In genomic region chr12:8332174-8332542, GRCm38 (mm10) we compare ENCODE assay signal across 14 mouse cellular contexts. TPM values are rescaled to one million over a fixed set of nuclear protein-coding genes. Genes with fewer than 3 reads are reported as not detected.
DNase-seq lines count a peak whose midpoint lies in the region; ATAC-seq lines count a peak whose summit lies in the region.
"Had no signal": no experiment of that assay in that cellular context is flagged by ENCODE, and none has a peak within 500 bp of the region (broad histone marks: within the 10 kb centered on the region; RNA-seq: fewer than 3 reads in every experiment).

No protein-coding gene starts in this region.

- peak; percentile 5; the same call in 1 of the 2 replicates for ATAC-seq in forebrain, embryonic 13.5 days
- no peak for ATAC-seq in forebrain, embryonic 11.5 days (replicated peaks; ENCODE audit: low FRiP score)
- ATAC-seq in kidney, embryonic 15.5 days (replicated peaks; ENCODE audit: low FRiP score), result peak; percentile 30
- no peak for ATAC-seq in forebrain, embryonic 16.5 days
- no peak for ATAC-seq in midbrain, embryonic 14.5 days (ENCODE audit: low FRiP score, low TSS enrichment)
- ATAC-seq: liver, postnatal 0 days had no signal

- no peak overlapping the region for H3K4me2 ChIP-seq in forebrain, embryonic 13.5 days
- H3K4me2 ChIP-seq in forebrain, embryonic 11.5 days (ENCODE audit: low read depth, low read length, severe bottlenecking), result no peak overlapping the region
- no peak overlapping the region for H3K4me2 ChIP-seq in kidney, embryonic 15.5 days
- H3K4me2 ChIP-seq in forebrain, embryonic 16.5 days (ENCODE audit: low read length), result no peak overlapping the region
- 0 out of 2 replicates have a peak overlapping the region, but pooled peaks have one; percentile 17 for H3K4me2 ChIP-seq in midbrain, embryonic 14.5 days (ENCODE audit: low read length)

- H3K4me3 ChIP-seq in forebrain, embryonic 13.5 days, result no peak overlapping the region
- H3K4me3 ChIP-seq in forebrain, embryonic 11.5 days (ENCODE audit: low read depth, low read length), result no peak overlapping the region
- H3K4me3 ChIP-seq in kidney, embryonic 15.5 days (replicated peaks), result no peak overlapping the region
- H3K4me3 ChIP-seq in forebrain, embryonic 16.5 days (replicated peaks; ENCODE audit: low read length), result no peak overlapping the region
- no peak overlapping the region for H3K4me3 ChIP-seq in midbrain, embryonic 14.5 days (replicated peaks; ENCODE audit: low read depth, low read length)

- no peaks in the 10 kb centered on the region for H3K27me3 ChIP-seq in forebrain, embryonic 13.5 days
- no peaks in the 10 kb centered on the region for H3K27me3 ChIP-seq in forebrain, embryonic 11.5 days (ENCODE audit: control insufficient read depth, insufficient read depth, low read length)
- no peaks in the 10 kb centered on the region for H3K27me3 ChIP-seq in kidney, embryonic 15.5 days
- no peaks in the 10 kb centered on the region for H3K27me3 ChIP-seq in forebrain, embryonic 16.5 days (replicated peaks; ENCODE audit: control insufficient read depth, insufficient read depth, low read length)
- no peaks in the 10 kb centered on the region for H3K27me3 ChIP-seq in midbrain, embryonic 14.5 days (ENCODE audit: control insufficient read depth, insufficient read depth, low read length)
- H3K27me3 ChIP-seq: megakaryocyte, embryonic 14.5 days had no signal

- H3K4me1 ChIP-seq in forebrain, embryonic 13.5 days, result peaks cover 20% of the 10 kb centered on the region
- no peaks in the 10 kb centered on the region; the same call in 1 of the 2 replicates for H3K4me1 ChIP-seq in forebrain, embryonic 11.5 days (replicated peaks; ENCODE audit: control insufficient read depth, insufficient read depth, low read length)
- peaks cover 24% of the 10 kb centered on the region for H3K4me1 ChIP-seq in kidney, embryonic 15.5 days
- H3K4me1 ChIP-seq in forebrain, embryonic 16.5 days (replicated peaks; ENCODE audit: control insufficient read depth, insufficient read depth, low read length), result peaks cover 22% of the 10 kb centered on the region
- peaks cover 14% of the 10 kb centered on the region for H3K4me1 ChIP-seq in midbrain, embryonic 14.5 days (ENCODE audit: control insufficient read depth, insufficient read depth, low read length)

- H3K36me3 ChIP-seq in forebrain, embryonic 13.5 days (ENCODE audit: poor library complexity, severe bottlenecking), result peaks cover 22% of the 10 kb centered on the region
- H3K36me3 ChIP-seq in forebrain, embryonic 11.5 days (ENCODE audit: control insufficient read depth, insufficient read depth, low read length), result no peaks in the 10 kb centered on the region
- H3K36me3 ChIP-seq in kidney, embryonic 15.5 days, result peaks cover 27% of the 10 kb centered on the region
- H3K36me3 ChIP-seq in forebrain, embryonic 16.5 days (ENCODE audit: control insufficient read depth, insufficient read depth), result peaks cover 3% of the 10 kb centered on the region; the same call in 1 of the 2 replicates
- H3K36me3 ChIP-seq in midbrain, embryonic 14.5 days (ENCODE audit: control insufficient read depth, insufficient read depth, low read length), result 0 out of 2 replicates have a peak, but pooled peaks cover 4% of the 10 kb centered on the region

- intact Hi-C loops in gastrocnemius, postnatal 14 days (cut with DNase I; ENCODE audit: low total_unique reads), result no loop called here

- H3K9me3 ChIP-seq in forebrain, embryonic 13.5 days (replicated peaks), result no peaks in the 10 kb centered on the region
- H3K9me3 ChIP-seq in forebrain, embryonic 11.5 days (ENCODE audit: control insufficient read depth, low read length), result no peaks in the 10 kb centered on the region
- H3K9me3 ChIP-seq in kidney, embryonic 15.5 days (replicated peaks), result no peaks in the 10 kb centered on the region
- H3K9me3 ChIP-seq in forebrain, embryonic 16.5 days (ENCODE audit: control insufficient read depth, low read length), result no peaks in the 10 kb centered on the region
- H3K9me3 ChIP-seq in midbrain, embryonic 14.5 days (ENCODE audit: control insufficient read depth, low read length), result no peaks in the 10 kb centered on the region
- H3K9me3 ChIP-seq: megakaryocyte, embryonic 14.5 days had no signal

- no peak overlapping the region for H3K27ac ChIP-seq in forebrain, embryonic 13.5 days
- H3K27ac ChIP-seq in forebrain, embryonic 11.5 days (ENCODE audit: low read depth, low read length), result no peak overlapping the region
- no peak overlapping the region; the same call in 1 of the 2 replicates for H3K27ac ChIP-seq in kidney, embryonic 15.5 days
- H3K27ac ChIP-seq in forebrain, embryonic 16.5 days (ENCODE audit: low read length), result no peak overlapping the region
- peak overlapping the region; percentile 21; the same call in 1 of the 2 replicates for H3K27ac ChIP-seq in midbrain, embryonic 14.5 days (replicated peaks; ENCODE audit: low read depth, low read length)

- 0 out of 2 replicates have a peak overlapping the region, but pooled peaks have one; percentile 8 for H3K9ac ChIP-seq in forebrain, embryonic 13.5 days
- H3K9ac ChIP-seq in forebrain, embryonic 11.5 days (ENCODE audit: low read length), result no peak overlapping the region
- no peak overlapping the region for H3K9ac ChIP-seq in kidney, embryonic 15.5 days
- H3K9ac ChIP-seq in forebrain, embryonic 16.5 days (replicated peaks; ENCODE audit: low read depth, low read length), result 0 out of 2 replicates have a peak overlapping the region, but pooled peaks have one; percentile 36
- H3K9ac ChIP-seq in midbrain, embryonic 14.5 days (replicated peaks; ENCODE audit: low read length), result peak overlapping the region; percentile 34; the same call in 1 of the 2 replicates
- H3K9ac ChIP-seq: liver, postnatal 0 days had no signal

- WGBS in forebrain, embryonic 13.5 days, result 46% methylated on average over 5 of the region's 5 CpGs
- 70% methylated on average over 5 of the region's 5 CpGs for WGBS in forebrain, embryonic 11.5 days
- 31% methylated on average over 5 of the region's 5 CpGs for WGBS in kidney, embryonic 15.5 days
- WGBS in forebrain, embryonic 16.5 days, result 39% methylated on average over 5 of the region's 5 CpGs
- 41% methylated on average over 5 of the region's 5 CpGs for WGBS in midbrain, embryonic 14.5 days

- no peak for DNase-seq in forebrain, embryonic 11.5 days (ENCODE audit: low spot score)
- no peak for DNase-seq in kidney, adult 8-10 months
- DNase-seq in midbrain, embryonic 14.5 days, result no peak
- DNase-seq in spleen, adult 18-20 months, result no peak
- no peak for DNase-seq in gastrocnemius, postnatal 14 days
- DNase-seq: kidney, adult 2 months; layer of hippocampus, adult 9-11 months; liver, postnatal 0 days; right cerebral cortex, postnatal 4 days had no signal

RNA-seq across cellular contexts. Expression of gene Hs1bp3, which starts 18.9 kb away (rescaled TPM):
- polyA plus RNA-seq in forebrain, embryonic 13.5 days (2015; fragmentation: Nextera tagmentation; extraction: Ambion mirVana), result 8.9 and 10.1 TPM in 2 replicates
- polyA plus RNA-seq in forebrain, embryonic 11.5 days (2014; fragmentation: Nextera tagmentation; extraction: Ambion mirVana), result 7.8 and 10.5 TPM in 2 replicates
- polyA plus RNA-seq in kidney, embryonic 15.5 days (2015; fragmentation: Nextera tagmentation; extraction: Ambion mirVana), result 14.2 and 16.5 TPM in 2 replicates
- 11.1 and 12.3 TPM in 2 replicates for polyA plus RNA-seq in forebrain, embryonic 16.5 days (2015; fragmentation: Nextera tagmentation; extraction: Ambion mirVana)
- polyA plus RNA-seq in midbrain, embryonic 14.5 days (2014; fragmentation: Nextera tagmentation; extraction: Ambion mirVana), result 6.7 and 7.0 TPM in 2 replicates
- 1 to 10 TPM; 5.0 to 5.9 TPM for total RNA-seq in gastrocnemius, postnatal 14 days (2021)

RNA-seq across cellular contexts. Expression of gene Gdf7, which starts 30.4 kb away (rescaled TPM):
- not detected in 2 replicates for polyA plus RNA-seq in forebrain, embryonic 13.5 days (2015; fragmentation: Nextera tagmentation; extraction: Ambion mirVana)
- 0.75 TPM in 1 of 2 replicates, not detected in the other for polyA plus RNA-seq in forebrain, embryonic 11.5 days (2014; fragmentation: Nextera tagmentation; extraction: Ambion mirVana)
- polyA plus RNA-seq in kidney, embryonic 15.5 days (2015; fragmentation: Nextera tagmentation; extraction: Ambion mirVana), result 1.1 and 1.2 TPM in 2 replicates
- polyA plus RNA-seq in forebrain, embryonic 16.5 days (2015; fragmentation: Nextera tagmentation; extraction: Ambion mirVana), result not detected in 2 replicates
- polyA plus RNA-seq in midbrain, embryonic 14.5 days (2014; fragmentation: Nextera tagmentation; extraction: Ambion mirVana), result 0.25 TPM in 1 of 2 replicates, not detected in the other
- total RNA-seq in gastrocnemius, postnatal 14 days (2021), result not detected
- total RNA-seq: adrenal gland, postnatal 14 days had no signal
- polyA plus RNA-seq: liver, postnatal 0 days had no signal

Comparison
In these comparisons a context has a peak if more than half of its experiments do, and no peak if none do; other contexts are left out.
1. ATAC-seq: peak in forebrain, embryonic 13.5 days (single experiment) and kidney, embryonic 15.5 days (single experiment); none in forebrain, embryonic 11.5 days (single experiment), forebrain, embryonic 16.5 days (single experiment) and midbrain, embryonic 14.5 days (single experiment).
2. H3K9ac ChIP-seq: peak in forebrain, embryonic 13.5 days (single experiment), forebrain, embryonic 16.5 days (single experiment) and midbrain, embryonic 14.5 days (single experiment); none in forebrain, embryonic 11.5 days (single experiment) and kidney, embryonic 15.5 days (single experiment).